Mouse (Mus musculus) G1E-ER4 (cell line): ENCODE data around the gene Erbb3. TPM values are rescaled to one million over a fixed set of nuclear protein-coding genes. Genes with fewer than 3 reads are reported as not detected.

ENCODE experiments used
- GATA1 ChIP-seq: IDR thresholded peaks from one replicate; pipeline ENCODE4 v1.8.0; 2012; ENCODE audit warnings: low read length, inconsistent platforms
- polyA plus RNA-seq: library from polyadenylated mRNA; stranded (reverse); fragments of >175 nt; gene quantifications from 2 replicates; pipeline ENCODE4 v1.2.3, GENCODE M21; 2012

Erbb3 gene
- polyA plus RNA-seq, 1 experiment = 0.39 TPM

- no peak for TF ChIP-seq GATA1
These were observed 14.4 kb downstream of the Erbb3 start for GRCm38 (mm10) chr10:128575063-128575462.

GRCm38 (mm10) chr10:128565788-128566531 is 23.5 kb downstream of the Erbb3 start, which contains the start of gene Pa2g4:
TSS of gene Pa2g4 (minus strand) at chr10:128565987.
- TF ChIP-seq GATA1 = no peak

- no peak for TF ChIP-seq GATA1
These were observed 24.2 kb downstream of the Erbb3 start for GRCm38 (mm10) chr10:128565206-128565787.

- TF ChIP-seq GATA1 = no peak
These were observed 25.9 kb downstream of the Erbb3 start for GRCm38 (mm10) chr10:128563544-128563943.

- TF ChIP-seq GATA1 = no peak
These were observed 32.5 kb downstream of the Erbb3 start for GRCm38 (mm10) chr10:128556963-128557362.

GRCm38 (mm10) chr10:128556286-128556685 is 33.2 kb downstream of the Erbb3 start:
- no peak for TF ChIP-seq GATA1

GRCm38 (mm10) chr10:128548947-128549681 is 40.3 kb downstream of the Erbb3 start, which contains the start of gene Rpl41:
TSS of gene Rpl41 (minus strand) at chr10:128549305.
- TF ChIP-seq GATA1 = no peak

GRCm38 (mm10) chr10:128547361-128548032 is 42.0 kb downstream of the Erbb3 start, which contains the start of gene Zc3h10:
TSS of gene Zc3h10 (minus strand) at chr10:128547774.
- TF ChIP-seq GATA1 = no peak

- no peak for TF ChIP-seq GATA1
These were observed 42.7 kb downstream of the Erbb3 start for GRCm38 (mm10) chr10:128546787-128547186.

- TF ChIP-seq GATA1 = no peak
These were observed 43.1 kb downstream of the Erbb3 start for GRCm38 (mm10) chr10:128546361-128546760.

- no peak for TF ChIP-seq GATA1
These were observed 43.9 kb downstream of the Erbb3 start for GRCm38 (mm10) chr10:128545570-128545898.

GRCm38 (mm10) chr10:128544674-128545569 is 44.5 kb downstream of the Erbb3 start:
- TF ChIP-seq GATA1 = no peak

GRCm38 (mm10) chr10:128544151-128544657 is 45.2 kb downstream of the Erbb3 start:
- TF ChIP-seq GATA1 = no peak

- no peak for TF ChIP-seq GATA1
These were observed 46.4 kb downstream of the Erbb3 start for GRCm38 (mm10) chr10:128543100-128543499.
